ENCODE assay signal across 17 mouse cellular contexts in the genomic region with DNA sequence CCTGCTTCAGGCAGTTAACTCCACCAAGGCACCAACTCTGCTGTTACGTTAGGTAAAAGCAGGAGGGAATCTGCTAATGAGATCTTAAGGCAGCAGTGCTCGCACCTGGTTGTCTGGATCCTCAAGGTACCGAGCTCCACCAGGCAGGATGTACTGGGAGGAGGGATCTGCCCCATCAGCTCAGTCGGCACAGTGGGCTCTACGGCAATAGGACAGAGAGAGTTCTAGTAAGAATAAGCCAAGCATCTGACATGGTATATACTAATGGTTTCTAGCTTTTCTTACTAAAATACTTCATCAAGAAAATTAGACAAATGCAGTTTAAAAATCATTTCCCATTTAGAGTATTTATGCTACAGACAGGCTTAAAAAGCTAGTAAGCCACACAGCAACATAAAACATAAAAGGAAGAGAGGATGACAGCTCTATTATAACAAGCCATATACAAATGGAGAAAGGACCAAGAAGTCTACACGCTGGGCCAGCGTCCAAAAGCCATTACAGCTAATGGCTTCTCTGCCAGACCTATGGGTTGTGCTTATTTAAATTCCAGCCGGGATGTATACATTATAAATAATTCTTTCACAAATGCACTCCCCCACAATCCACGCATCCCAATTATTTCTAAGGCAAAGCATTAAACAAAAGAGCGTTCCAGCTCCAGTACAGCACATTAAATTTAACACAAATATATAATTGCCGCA. TPM values are rescaled to one million over a fixed set of nuclear protein-coding genes. Genes with fewer than 3 reads are reported as not detected.
DNase-seq lines count a peak whose midpoint lies in the region; ATAC-seq and TF ChIP-seq lines count a peak whose summit lies in the region.
"Had no signal": no experiment of that assay in that cellular context is flagged by ENCODE, and none has a peak within 500 bp of the region (broad histone marks: within the 10 kb centered on the region; RNA-seq: fewer than 3 reads in every experiment).

No protein-coding gene starts in this region.

- no peak for TF ChIP-seq CTCF in lung, adult 2 months (IDR thresholded peaks at IDR 0.05; ENCODE audit: insufficient read depth, low read length)

- H3K27me3 ChIP-seq in forebrain, embryonic 12.5 days = no peaks in the 10 kb centered on the region
- H3K27me3 ChIP-seq in forebrain, embryonic 11.5 days (ENCODE audit: control insufficient read depth, insufficient read depth, low read length) = no peaks in the 10 kb centered on the region
- H3K27me3 ChIP-seq in kidney, embryonic 14.5 days (ENCODE audit: control insufficient read depth, insufficient read depth, low read length) = no peaks in the 10 kb centered on the region
- H3K27me3 ChIP-seq in lung, embryonic 16.5 days (ENCODE audit: control insufficient read depth, insufficient read depth, low read depth, low read length) = no peaks in the 10 kb centered on the region
- no peaks in the 10 kb centered on the region for H3K27me3 ChIP-seq in neural tube, embryonic 14.5 days (ENCODE audit: control insufficient read depth, insufficient read depth, low read length)
- H3K27me3 ChIP-seq: forebrain, embryonic 15.5 days had no signal

- no peaks in the 10 kb centered on the region for H3K4me1 ChIP-seq in forebrain, embryonic 12.5 days
- H3K4me1 ChIP-seq in forebrain, embryonic 11.5 days (replicated peaks; ENCODE audit: control insufficient read depth, insufficient read depth, low read length) = no peaks in the 10 kb centered on the region
- 0 out of 2 replicates have a peak, but pooled peaks cover 5% of the 10 kb centered on the region for H3K4me1 ChIP-seq in kidney, embryonic 14.5 days (ENCODE audit: control insufficient read depth, insufficient read depth, low read length)
- H3K4me1 ChIP-seq in lung, embryonic 16.5 days (replicated peaks; ENCODE audit: control insufficient read depth, insufficient read depth, low read length) = peaks cover 5% of the 10 kb centered on the region
- no peaks in the 10 kb centered on the region for H3K4me1 ChIP-seq in lung, adult 2 months (ENCODE audit: control insufficient read depth, insufficient read depth, low read length)
- 0 out of 2 replicates have a peak, but pooled peaks cover 4% of the 10 kb centered on the region for H3K4me1 ChIP-seq in neural tube, embryonic 14.5 days (ENCODE audit: control insufficient read depth, insufficient read depth, low read length)
- H3K4me1 ChIP-seq: forebrain, embryonic 15.5 days had no signal

- ATAC-seq in forebrain, embryonic 12.5 days (ENCODE audit: low FRiP score) = peak; percentile 41; the same call in 1 of the 2 replicates
- no peak for ATAC-seq in forebrain, embryonic 11.5 days (replicated peaks; ENCODE audit: low FRiP score)
- ATAC-seq in kidney, embryonic 14.5 days (ENCODE audit: low FRiP score, low TSS enrichment) = peak; percentile 54; the same call in 1 of the 2 replicates
- ATAC-seq in lung, embryonic 16.5 days (ENCODE audit: low read depth) = peak; percentile 90
- peak; percentile 31; the same call in 1 of the 2 replicates for ATAC-seq in neural tube, embryonic 14.5 days (ENCODE audit: low read depth)
- ATAC-seq: forebrain, embryonic 15.5 days; liver, postnatal 0 days had no signal

- H3K9ac ChIP-seq in forebrain, embryonic 12.5 days = no peak overlapping the region
- no peak overlapping the region for H3K9ac ChIP-seq in forebrain, embryonic 11.5 days (ENCODE audit: low read length)
- H3K9ac ChIP-seq in kidney, embryonic 14.5 days (ENCODE audit: low read depth, low read length) = no peak overlapping the region
- no peak overlapping the region for H3K9ac ChIP-seq in lung, embryonic 16.5 days (ENCODE audit: low read length)
- H3K9ac ChIP-seq in neural tube, embryonic 14.5 days (replicated peaks; ENCODE audit: low read depth, low read length) = no peak overlapping the region
- H3K9ac ChIP-seq: forebrain, embryonic 15.5 days; liver, postnatal 0 days had no signal

- H3K36me3 ChIP-seq in forebrain, embryonic 12.5 days (replicated peaks) = peaks cover 6% of the 10 kb centered on the region; the same call in 1 of the 2 replicates
- no peaks in the 10 kb centered on the region for H3K36me3 ChIP-seq in forebrain, embryonic 11.5 days (ENCODE audit: control insufficient read depth, insufficient read depth, low read length)
- no peaks in the 10 kb centered on the region; the same call in 1 of the 2 replicates for H3K36me3 ChIP-seq in kidney, embryonic 14.5 days (ENCODE audit: control insufficient read depth, insufficient read depth, low read length)
- H3K36me3 ChIP-seq in lung, embryonic 16.5 days (ENCODE audit: control insufficient read depth, insufficient read depth, low read length) = no peaks in the 10 kb centered on the region
- H3K36me3 ChIP-seq in neural tube, embryonic 14.5 days (ENCODE audit: control insufficient read depth, insufficient read depth, low read length) = no peaks in the 10 kb centered on the region
- H3K36me3 ChIP-seq: forebrain, embryonic 15.5 days had no signal

- no peak overlapping the region for H3K27ac ChIP-seq in forebrain, embryonic 12.5 days
- no peak overlapping the region for H3K27ac ChIP-seq in forebrain, embryonic 11.5 days (ENCODE audit: low read depth, low read length)
- no peak overlapping the region for H3K27ac ChIP-seq in kidney, embryonic 14.5 days (ENCODE audit: low read depth, low read length)
- peak overlapping the region; percentile 48; the same call in 1 of the 2 replicates for H3K27ac ChIP-seq in lung, embryonic 16.5 days (ENCODE audit: low read length)
- no peak overlapping the region for H3K27ac ChIP-seq in neural tube, embryonic 14.5 days (ENCODE audit: low read depth, low read length)
- H3K27ac ChIP-seq: forebrain, embryonic 15.5 days; gastrocnemius, adult 2 months had no signal

- H3K4me2 ChIP-seq in forebrain, embryonic 12.5 days = no peak overlapping the region
- no peak overlapping the region for H3K4me2 ChIP-seq in forebrain, embryonic 11.5 days (ENCODE audit: low read depth, low read length, severe bottlenecking)
- no peak overlapping the region for H3K4me2 ChIP-seq in kidney, embryonic 14.5 days (replicated peaks; ENCODE audit: low read depth, low read length)
- H3K4me2 ChIP-seq in lung, embryonic 16.5 days (ENCODE audit: low read depth, low read length) = no peak overlapping the region
- H3K4me2 ChIP-seq in neural tube, embryonic 14.5 days (ENCODE audit: low read depth, low read length) = no peak overlapping the region
- H3K4me2 ChIP-seq: forebrain, embryonic 15.5 days had no signal

- no peak overlapping the region for H3K4me3 ChIP-seq in forebrain, embryonic 12.5 days (replicated peaks)
- no peak overlapping the region for H3K4me3 ChIP-seq in forebrain, embryonic 11.5 days (ENCODE audit: low read depth, low read length)
- H3K4me3 ChIP-seq in kidney, embryonic 14.5 days (ENCODE audit: low read length) = no peak overlapping the region
- no peak overlapping the region for H3K4me3 ChIP-seq in lung, embryonic 16.5 days (ENCODE audit: low read length)
- H3K4me3 ChIP-seq in lung, adult 2 months (replicated peaks; ENCODE audit: extremely low read depth, low read depth, low read length) = no peak overlapping the region
- no peak overlapping the region for H3K4me3 ChIP-seq in neural tube, embryonic 14.5 days (ENCODE audit: low read depth, low read length)
- H3K4me3 ChIP-seq: forebrain, embryonic 15.5 days; gastrocnemius, adult 2 months had no signal

- WGBS in forebrain, embryonic 12.5 days = 81% methylated on average over 11 of the region's 11 CpGs
- 92% methylated on average over 11 of the region's 11 CpGs for WGBS in forebrain, embryonic 11.5 days
- 76% methylated on average over 11 of the region's 11 CpGs for WGBS in kidney, embryonic 14.5 days
- WGBS in lung, embryonic 16.5 days = 52% methylated on average over 11 of the region's 11 CpGs
- WGBS in lung, adult 2 months = 83% methylated on average over 11 of the region's 11 CpGs
- 48% methylated on average over 11 of the region's 11 CpGs for WGBS in neural tube, embryonic 14.5 days

- H3K9me3 ChIP-seq in forebrain, embryonic 12.5 days = no peaks in the 10 kb centered on the region
- no peaks in the 10 kb centered on the region for H3K9me3 ChIP-seq in forebrain, embryonic 11.5 days (ENCODE audit: control insufficient read depth, low read length)
- no peaks in the 10 kb centered on the region for H3K9me3 ChIP-seq in kidney, embryonic 14.5 days (ENCODE audit: control insufficient read depth, low read length)
- no peaks in the 10 kb centered on the region for H3K9me3 ChIP-seq in lung, embryonic 16.5 days (ENCODE audit: control insufficient read depth, low read length)
- 0 out of 2 replicates have a peak, but pooled peaks cover 3% of the 10 kb centered on the region for H3K9me3 ChIP-seq in neural tube, embryonic 14.5 days (ENCODE audit: control insufficient read depth, low read length)
- H3K9me3 ChIP-seq: forebrain, embryonic 15.5 days had no signal

- no peak for TF ChIP-seq POLR2A in lung, adult 2 months (IDR thresholded peaks at IDR 0.05; ENCODE audit: borderline replicate concordance, extremely low read depth, low read depth, low read length)

- no peak for DNase-seq in forebrain, embryonic 11.5 days (ENCODE audit: low spot score)
- no peak for DNase-seq in kidney, adult 8-10 months
- no peak for DNase-seq in lung, adult 2 months
- no peak for DNase-seq in frontal cortex, postnatal 10 days (ENCODE audit: low spot score in 2 of 2)
- DNase-seq: cerebellum, postnatal 10 days; gastrocnemius, adult 2 months; liver; liver, postnatal 0 days; thymus, adult 18-20 months had no signal

RNA-seq across cellular contexts. Expression of gene Ankrd60, which starts 37.4 kb away (rescaled TPM):
- polyA plus RNA-seq in forebrain, embryonic 12.5 days (2016; fragmentation: Nextera tagmentation; extraction: Ambion mirVana) = not detected in 2 replicates
- polyA plus RNA-seq in forebrain, embryonic 11.5 days (2014; fragmentation: Nextera tagmentation; extraction: Ambion mirVana) = not detected in 2 replicates
- not detected in 2 replicates for polyA plus RNA-seq in kidney, embryonic 14.5 days (2014; fragmentation: Nextera tagmentation; extraction: Ambion mirVana)
- not detected in 2 replicates for polyA plus RNA-seq in lung, embryonic 16.5 days (2015; fragmentation: Nextera tagmentation; extraction: Ambion mirVana)
- not detected in 2 replicates for polyA plus RNA-seq in lung, adult 2 months (2012; rRNA removed)
- polyA plus RNA-seq in neural tube, embryonic 14.5 days (2014; fragmentation: Nextera tagmentation; extraction: Ambion mirVana) = not detected in 2 replicates
- polyA plus RNA-seq: forebrain, embryonic 15.5 days; heart, postnatal 0 days; liver, postnatal 0 days; midbrain, postnatal 0 days; neural tube, embryonic 11.5 days had no signal

RNA-seq across cellular contexts. Expression of gene Rab22a, which starts 44.0 kb away (rescaled TPM):
- 43.1 and 47.7 TPM in 2 replicates for polyA plus RNA-seq in forebrain, embryonic 12.5 days (2016; fragmentation: Nextera tagmentation; extraction: Ambion mirVana)
- polyA plus RNA-seq in forebrain, embryonic 11.5 days (2014; fragmentation: Nextera tagmentation; extraction: Ambion mirVana) = 34.7 and 38.4 TPM in 2 replicates
- 24.9 and 32.9 TPM in 2 replicates for polyA plus RNA-seq in kidney, embryonic 14.5 days (2014; fragmentation: Nextera tagmentation; extraction: Ambion mirVana)
- 29.7 and 34.1 TPM in 2 replicates for polyA plus RNA-seq in lung, embryonic 16.5 days (2015; fragmentation: Nextera tagmentation; extraction: Ambion mirVana)
- 27.3 and 51.1 TPM in 2 replicates for polyA plus RNA-seq in lung, adult 2 months (2012; rRNA removed)
- 35.5 and 38.4 TPM in 2 replicates for polyA plus RNA-seq in neural tube, embryonic 14.5 days (2014; fragmentation: Nextera tagmentation; extraction: Ambion mirVana)
